Mouse (Mus musculus) yolk sac, embryonic 10.5 days (tissue): Measurements from ENCODE around the gene Ncf4.
"Not testable (repeated sequence)": the region's sequence is repeated elsewhere in the genome, so short reads cannot be mapped to it uniquely, and the experiment has no call there.

Source experiments
- DNase-seq: peaks from one replicate; pipeline ENCODE4 v3.0.0-alpha.2; 2017; ENCODE audit warnings: low spot score

The Ncf4 gene

DNA sequence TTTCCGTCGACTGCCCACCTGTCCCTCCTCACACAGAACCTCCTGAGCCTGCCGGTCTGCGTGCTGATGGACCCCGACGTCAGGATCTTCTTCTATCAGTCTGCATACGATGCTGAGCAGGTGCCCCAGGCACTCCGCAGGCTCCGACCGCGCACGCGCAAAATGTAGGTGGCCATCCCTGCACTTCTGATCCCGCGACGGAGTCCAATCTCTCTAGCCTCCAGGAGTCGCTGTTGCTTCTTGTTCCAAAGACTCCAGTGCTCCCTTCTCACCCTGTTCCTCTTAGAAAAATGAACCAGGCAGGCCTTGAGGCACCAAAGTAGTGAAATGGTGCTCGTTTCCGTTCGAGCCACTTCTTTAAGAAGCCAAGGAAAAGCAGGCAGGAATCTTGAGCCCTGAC is 10.2 kb downstream of the Ncf4 start:
- no peak for DNase-seq

DNA sequence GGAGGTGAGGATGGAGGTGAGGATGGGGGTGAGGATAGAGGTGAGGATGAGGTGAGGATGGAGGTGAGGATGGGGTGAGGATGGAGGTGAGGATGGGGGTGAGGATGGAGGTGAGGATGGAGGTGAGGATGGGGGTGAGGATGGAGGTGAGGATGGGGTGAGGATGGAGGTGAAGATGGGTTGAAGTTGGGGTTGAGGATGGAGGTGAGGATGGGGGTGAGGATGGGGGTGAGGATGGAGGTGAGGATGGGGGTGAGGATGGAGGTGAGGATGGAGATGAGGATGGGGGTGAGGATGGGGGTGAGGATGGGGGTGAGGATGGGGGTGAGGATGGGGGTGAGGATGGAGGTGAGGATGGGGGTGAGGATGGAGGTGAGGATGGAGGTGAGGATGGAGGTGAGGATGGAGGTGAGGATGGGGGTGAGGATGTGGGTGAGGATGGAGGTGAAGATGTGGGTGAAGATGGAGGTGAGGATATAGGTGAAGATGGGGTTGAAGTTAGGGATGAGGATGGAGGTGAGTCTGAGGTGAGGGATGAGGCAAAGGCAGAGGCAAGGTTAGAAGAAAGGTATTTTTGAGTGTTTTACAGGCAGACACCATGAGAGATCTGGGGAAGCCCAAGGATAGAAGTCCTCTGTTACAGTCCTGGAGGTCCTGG is 12.1 kb downstream of the Ncf4 start:
- not testable (repeated sequence) for DNase-seq

GRCm38 (mm10) chr15:78257326-78258050 is 12.9 kb downstream of the Ncf4 start:
- DNase-seq: peak; percentile 38

GRCm38 (mm10) chr15:78258246-78258865 is 13.8 kb downstream of the Ncf4 start:
- DNase-seq: no peak

DNA sequence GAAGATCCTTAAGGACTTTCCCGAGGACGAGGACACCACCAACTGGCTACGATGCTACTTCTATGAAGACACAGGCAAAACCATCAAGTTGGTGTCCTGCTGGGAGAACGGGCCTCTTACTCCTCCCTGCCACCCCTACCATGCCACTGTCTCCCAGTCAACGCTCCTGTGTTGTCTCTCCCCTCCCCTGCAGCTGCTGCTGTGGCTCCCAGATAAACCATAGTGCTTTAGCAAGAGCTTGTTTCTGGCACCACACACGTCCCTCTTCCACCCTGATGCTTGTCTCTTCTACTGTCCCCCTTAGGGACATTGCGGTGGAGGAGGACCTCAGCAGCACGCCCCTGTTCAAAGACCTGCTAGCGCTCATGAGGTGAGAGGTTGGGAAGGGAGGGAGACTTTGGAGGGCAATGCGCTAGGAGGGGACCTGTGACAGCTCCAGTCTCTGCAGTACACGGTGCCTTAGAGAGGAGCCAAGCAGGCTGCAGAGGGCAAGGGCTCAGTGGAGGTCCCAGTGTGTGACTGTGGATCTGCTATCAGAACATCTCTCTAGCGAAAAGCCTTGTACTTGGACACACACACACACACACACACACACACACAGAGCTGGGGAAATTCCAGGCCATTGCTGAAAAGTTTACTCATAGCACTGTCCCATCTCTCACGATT is 16.2 kb downstream of the Ncf4 start:
- DNase-seq: peak; percentile 44

DNA sequence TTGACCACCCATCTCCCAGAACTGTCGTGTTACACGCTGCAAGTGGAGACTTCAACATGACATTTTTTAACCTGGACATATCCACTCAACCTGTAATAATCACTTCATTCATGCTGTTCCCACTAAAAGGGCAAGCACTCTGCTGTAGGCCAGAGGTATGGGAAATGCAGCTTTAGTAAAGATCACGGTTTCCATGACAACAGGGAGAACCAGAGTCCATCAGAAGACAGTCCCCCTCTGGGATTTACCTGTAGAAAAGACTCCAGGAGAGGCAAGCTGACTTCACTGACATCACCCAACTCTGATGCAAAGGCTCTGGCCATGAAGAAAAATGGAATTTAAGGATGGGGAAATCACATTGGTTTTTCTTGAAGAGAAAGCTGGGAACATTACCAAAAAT is 18.7 kb downstream of the Ncf4 start:
- no peak for DNase-seq

DNA sequence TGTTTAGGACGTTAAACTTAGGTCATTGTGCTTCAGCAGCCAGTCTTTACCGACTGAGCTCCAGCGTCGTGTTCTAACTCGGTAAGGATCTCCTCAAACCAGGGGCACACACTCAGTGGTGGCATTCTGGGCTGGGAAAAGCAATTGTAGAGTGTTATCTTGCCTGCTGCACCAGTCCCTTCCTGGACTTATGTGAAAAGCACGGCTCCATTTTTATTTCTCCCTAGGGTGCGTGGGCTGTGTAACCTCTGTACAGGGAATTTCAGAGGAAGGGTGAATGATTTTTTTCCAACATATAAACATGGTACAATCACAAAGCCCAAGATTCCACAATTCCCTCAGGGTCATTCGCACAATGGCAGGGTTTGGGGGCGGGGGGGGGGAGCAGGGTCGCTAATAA is 22.8 kb downstream of the Ncf4 start:
- DNase-seq: no peak

GRCm38 (mm10) chr15:78267865-78268264 is 23.3 kb downstream of the Ncf4 start:
- DNase-seq: peak; percentile 28

DNA sequence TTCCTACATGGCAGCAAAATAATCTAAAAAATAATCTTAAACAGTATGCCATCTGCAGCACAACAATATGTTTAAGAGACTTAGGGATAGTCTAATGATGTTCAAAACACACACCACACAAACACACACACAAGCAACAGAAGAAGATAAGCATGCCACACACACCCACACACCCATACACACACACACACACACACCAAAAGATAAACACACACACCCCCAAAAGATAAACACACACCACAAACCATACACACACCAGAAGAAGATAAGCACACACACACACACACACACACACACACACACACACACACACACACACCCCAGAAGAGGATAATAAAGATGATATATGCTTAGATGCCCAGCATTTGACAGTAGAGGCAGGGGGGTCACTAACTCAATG is 26.6 kb downstream of the Ncf4 start:
- DNase-seq: no peak

DNA sequence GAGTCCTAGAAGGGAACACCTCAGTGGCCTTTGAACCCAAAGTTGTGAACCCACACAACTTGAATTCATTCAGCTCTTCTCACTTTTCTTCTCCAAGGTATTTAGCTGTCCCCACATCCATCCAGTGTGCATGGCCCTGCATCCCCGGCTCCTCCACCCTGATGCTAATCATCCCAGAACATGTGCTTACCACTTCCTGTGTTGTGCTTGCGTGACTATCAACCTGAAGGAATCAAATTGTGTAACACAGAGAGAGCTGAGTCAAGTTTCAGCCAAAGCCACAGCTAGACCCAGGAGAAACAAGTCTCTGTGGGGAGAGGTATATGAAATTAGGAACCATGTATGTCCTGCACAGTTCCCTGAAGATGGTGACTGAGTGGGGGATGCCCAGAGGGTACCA is 33.7 kb downstream of the Ncf4 start:
- no peak for DNase-seq

GRCm38 (mm10) chr15:78287941-78288340 is 43.3 kb downstream of the Ncf4 start:
- DNase-seq: no peak

GRCm38 (mm10) chr15:78289775-78290174 is 45.2 kb downstream of the Ncf4 start:
- DNase-seq: not testable (repeated sequence)

DNA sequence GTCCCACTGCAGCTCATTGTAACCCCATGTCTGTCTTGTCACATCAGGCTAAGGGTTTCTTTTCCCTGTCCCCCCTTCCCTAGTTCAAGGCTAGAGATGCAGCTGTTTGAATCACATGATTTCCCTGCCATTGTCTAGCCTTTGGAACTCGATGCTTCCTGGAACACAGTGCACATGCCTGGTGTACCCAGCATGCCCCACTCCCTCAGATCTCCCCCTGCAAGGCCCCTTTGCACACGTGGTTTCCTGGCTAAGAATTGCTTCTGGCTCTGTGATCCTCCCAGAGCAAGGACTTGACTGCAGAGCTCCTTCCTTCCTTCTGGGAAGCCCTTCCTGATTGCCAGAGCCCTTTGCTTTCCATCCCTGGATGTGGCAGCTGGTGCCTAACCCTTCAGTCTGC is 48.6 kb downstream of the Ncf4 start:
- not testable (repeated sequence) for DNase-seq

DNA sequence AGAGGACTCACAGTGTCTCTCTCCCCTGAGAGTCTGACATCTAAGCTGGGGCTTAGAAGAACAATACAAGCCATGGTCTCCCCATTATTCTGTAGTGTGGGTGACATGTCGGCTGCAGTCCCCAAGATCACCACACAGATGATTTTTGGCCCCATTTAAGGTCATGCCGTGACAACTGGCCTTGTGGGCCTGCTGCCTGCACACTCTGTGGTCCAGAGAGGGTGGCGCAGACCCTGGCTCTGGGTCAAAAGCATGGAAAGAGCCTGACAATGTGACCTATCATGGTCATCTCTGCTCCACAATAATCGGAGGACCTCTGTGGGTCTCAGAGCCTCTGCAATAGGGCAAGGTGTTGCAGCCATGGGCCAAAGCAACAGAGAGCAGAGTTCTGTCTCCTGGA is 49.1 kb downstream of the Ncf4 start:
- no peak for DNase-seq

GRCm38 (mm10) chr15:78298558-78298957 is 54.0 kb downstream of the Ncf4 start:
- DNase-seq: no peak

DNA sequence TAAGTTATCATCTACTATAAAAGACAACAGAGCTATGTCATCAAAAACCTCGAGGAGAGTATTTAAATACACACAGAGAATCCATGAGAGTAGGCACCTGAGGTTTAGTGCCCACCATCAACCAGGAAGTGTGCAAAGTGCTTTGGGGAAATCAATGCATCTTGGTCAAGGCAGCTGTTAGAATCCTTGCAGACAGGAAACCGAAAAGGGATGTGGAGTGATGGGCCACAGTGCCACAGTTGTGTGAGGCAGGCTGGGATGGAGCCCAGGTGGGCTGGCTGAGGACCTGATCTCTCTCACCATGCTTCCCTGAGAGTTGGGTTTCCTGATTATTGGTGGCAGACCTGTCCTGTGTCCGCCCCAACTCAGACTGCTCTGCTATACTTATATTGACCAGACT is 55.0 kb downstream of the Ncf4 start:
- no peak for DNase-seq

- DNase-seq: no peak
Observed at GRCm38 (mm10) chr15:78300773-78301172, 56.2 kb downstream of the Ncf4 start.

GRCm38 (mm10) chr15:78302718-78303117 is 58.1 kb downstream of the Ncf4 start:
- no peak for DNase-seq

DNA sequence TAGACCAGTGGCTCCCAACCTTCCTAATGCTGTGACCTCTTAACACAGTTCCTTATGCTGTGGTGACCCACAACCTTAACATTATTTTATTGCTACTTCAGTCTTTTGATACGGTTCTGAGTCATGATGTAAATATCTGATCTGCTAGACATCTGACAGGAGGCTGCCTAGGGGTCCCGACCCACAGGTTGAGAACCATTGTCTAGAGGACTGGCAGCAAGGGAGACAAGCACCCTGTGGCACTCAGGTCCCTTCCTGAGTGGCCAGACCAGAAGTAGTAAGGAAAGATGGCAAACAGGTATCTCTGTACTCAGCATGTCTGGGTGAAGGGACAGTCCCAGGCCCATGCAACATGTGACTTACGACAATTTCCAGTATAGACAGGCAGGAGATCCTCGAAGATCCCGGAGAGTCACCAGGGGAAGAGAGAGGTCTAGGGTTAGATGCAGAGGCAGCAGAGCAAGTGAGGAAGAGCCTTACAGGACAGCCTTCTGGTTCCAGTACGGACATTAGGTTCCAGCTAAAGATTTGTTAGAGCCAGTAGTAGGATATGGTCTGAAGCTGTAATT is 59.1 kb downstream of the Ncf4 start:
- DNase-seq: no peak

GRCm38 (mm10) chr15:78305341-78305933 is 60.8 kb downstream of the Ncf4 start, which contains the start of gene Csf2rb2:
Gene Csf2rb2, minus strand, starts transcription at chr15:78305721.
- DNase-seq: no peak

- no peak for DNase-seq
Observed at GRCm38 (mm10) chr15:78309865-78310264, 65.3 kb downstream of the Ncf4 start.

DNA sequence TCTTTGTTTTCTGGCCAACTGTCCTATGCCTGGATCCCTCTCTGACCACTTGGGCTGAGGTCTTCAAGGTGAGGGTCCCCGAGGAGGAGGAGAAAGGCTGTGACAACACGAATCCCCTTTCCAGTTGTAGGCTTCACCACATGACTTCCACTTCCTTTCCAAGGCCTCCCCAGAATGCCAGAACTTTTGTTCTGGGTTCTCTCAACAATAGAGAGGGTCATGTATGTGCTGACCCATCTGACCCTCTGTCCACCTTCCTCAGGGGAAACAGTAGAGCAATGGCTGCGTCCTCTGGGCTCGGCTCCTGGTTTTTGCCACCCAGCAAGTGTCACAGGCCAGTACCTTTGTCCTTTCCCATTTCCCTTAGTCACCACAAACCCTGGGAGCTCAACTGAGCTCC is 66.4 kb downstream of the Ncf4 start:
- DNase-seq: no peak
